Mouse (Mus musculus): Measurements from ENCODE around the gene Rbck1. TPM values are rescaled to one million over a fixed set of nuclear protein-coding genes. Genes with fewer than 3 reads are reported as not detected.
A peak's percentile ranks its signal among the peaks of the same experiment; 100 is the strongest.
"Not testable (repeated sequence)": the region's sequence is repeated elsewhere in the genome, so short reads cannot be mapped to it uniquely, and the experiment has no call there.

Gene Rbck1
- polyA plus RNA-seq (2017; shearing (Covaris generic)): 10 to 100 TPM; 53.4 to 74.3 TPM

DNA sequence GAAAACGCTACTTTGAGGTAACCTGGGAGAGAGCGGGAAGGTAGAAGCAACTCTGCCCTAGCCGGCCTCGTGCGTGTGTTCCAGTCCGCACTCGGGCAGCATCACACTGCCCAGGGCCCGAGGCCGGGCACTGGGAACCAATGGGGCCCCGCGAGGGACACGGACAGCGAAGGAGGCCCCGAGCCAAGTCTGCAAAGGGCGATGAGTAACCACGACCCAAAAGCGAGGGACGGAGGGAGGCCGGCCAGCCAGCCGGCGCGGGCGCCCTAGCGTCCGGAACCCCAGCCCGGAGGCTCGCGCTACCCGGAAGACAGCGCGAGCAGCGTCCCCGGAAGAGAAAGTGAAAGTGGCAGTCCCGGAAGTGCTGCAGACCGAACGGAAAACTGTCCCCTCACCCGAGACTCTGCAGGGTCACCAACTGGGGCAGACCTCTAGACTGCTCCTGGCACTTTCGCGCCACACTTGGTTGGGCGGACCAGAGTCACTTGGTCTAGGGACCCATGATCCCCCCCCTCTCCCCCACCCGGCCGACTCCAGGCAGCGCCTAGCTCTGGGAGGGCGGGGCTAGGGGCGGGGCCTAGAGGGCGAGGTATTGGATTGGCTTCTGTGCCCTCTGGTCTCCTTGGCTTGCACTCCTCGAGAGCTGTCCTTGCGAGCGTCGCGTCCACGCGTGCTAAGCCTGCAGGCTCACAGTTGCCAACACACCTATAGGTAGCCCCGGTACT is at the start of gene Rbck1:
Rbck1 (minus strand) TSS at position 553 of the 725 bp plus-strand sequence.
- ATAC-seq: peak; percentile 89

DNA sequence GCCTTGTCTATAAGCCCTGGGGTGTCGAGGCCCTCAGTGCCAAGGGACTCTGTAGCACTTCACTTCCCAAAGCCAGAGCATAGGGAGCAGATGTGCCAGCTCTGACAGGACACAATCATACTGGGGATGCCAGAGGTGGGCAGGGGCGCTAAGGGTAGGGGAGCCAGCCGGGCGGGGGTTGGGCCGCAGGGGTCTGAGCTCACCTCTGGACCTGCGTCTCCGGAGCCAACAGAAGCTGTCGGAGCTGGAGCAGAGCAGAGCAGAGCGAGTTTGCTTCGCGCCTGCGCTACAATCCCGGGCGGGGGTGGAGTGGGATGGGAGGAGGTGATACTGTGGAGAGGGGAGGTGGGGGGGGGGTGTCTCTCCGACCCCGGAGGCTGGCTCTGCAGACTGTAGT is 43.9 kb upstream of the Rbck1 start, which contains the start of gene Nrsn2:
Nrsn2 (minus strand) TSS at position 294 of the 397 bp plus-strand sequence.
- ATAC-seq: no peak

DNA sequence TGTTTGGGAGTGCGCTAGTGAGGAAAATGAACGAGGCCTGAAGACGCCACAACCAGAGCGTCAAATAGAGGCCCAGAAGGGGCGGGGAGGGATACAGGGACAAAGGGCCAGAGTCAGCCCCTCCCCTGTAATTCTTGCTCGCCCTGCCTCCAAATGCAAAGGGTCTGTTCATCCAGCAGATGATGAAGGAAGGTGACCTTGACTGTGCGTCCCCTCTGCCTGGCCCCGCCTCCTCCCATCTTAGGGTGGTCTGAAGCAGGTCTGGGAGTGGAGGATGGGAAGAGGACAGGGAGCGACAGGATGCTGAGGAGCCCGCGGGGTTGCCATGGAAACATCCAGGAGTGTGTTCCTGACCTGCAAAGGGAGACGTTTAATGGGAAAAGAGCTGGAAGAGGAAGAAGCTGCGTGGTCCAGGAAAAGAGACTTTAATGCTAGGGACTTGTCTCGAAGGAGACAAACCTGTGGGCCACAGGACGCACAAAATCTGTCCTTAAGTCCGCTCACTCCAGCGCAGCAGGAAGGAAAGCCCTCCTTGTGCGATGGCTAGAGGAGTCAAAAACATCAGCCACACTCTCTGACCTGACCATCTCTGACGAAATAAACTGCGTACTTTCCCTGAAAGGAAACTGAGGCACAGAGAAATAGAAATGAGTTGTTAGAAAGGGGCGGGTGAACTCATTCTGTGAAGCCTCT is 43.3 kb upstream of the Rbck1 start:
- ATAC-seq: no peak

DNA sequence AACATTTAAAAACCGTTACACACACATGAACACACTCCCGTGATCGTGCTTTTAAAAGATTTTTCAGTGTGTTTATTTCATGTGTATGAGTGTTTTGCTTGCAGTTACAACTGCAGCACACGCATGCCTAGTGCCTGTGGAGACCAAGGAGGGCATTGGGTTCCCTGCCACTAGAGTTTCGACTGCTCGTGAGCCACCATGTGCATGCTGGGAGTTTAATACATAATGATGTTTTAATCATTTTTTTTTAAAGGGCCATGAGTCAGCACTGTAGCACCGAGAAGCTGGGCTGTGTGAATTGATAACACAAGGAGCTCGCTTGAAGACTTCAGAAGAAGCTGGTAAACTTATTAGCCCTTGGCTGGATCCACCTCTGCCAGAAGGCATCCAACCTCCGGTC is 41.1 kb upstream of the Rbck1 start:
- ATAC-seq: no peak

GRCm38 (mm10) chr2:152372661-152373060 is 40.2 kb upstream of the Rbck1 start:
- ATAC-seq: no peak

- ATAC-seq: peak; percentile 97
Measured at GRCm38 (mm10) chr2:152372104-152372503, 39.7 kb upstream of the Rbck1 start.

- ATAC-seq: peak; percentile 64
Measured at GRCm38 (mm10) chr2:152368532-152369140, 36.2 kb upstream of the Rbck1 start.

GRCm38 (mm10) chr2:152367917-152368316 is 35.5 kb upstream of the Rbck1 start:
- ATAC-seq: no peak

GRCm38 (mm10) chr2:152363245-152364147 is 31.0 kb upstream of the Rbck1 start:
- peak; percentile 70 for ATAC-seq

DNA sequence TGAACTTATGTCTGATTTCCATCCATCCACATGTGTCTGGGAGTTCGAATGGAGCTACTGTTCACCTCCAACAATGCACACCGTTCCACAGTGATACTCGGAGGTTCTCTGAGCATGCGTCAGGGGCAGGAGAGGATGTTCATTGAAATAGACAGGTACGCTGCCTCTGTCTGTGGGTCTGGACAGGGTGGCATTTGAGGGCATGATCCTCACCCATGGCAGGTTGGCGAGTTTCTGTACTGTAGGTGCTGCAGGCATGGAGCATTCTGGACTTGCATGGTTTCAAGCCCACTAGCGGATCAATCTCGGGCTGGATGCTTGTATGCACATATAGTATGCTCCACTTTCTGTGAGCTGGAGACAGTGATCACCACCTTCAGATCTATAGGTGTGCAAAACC is 28.7 kb upstream of the Rbck1 start:
- ATAC-seq: no peak

DNA sequence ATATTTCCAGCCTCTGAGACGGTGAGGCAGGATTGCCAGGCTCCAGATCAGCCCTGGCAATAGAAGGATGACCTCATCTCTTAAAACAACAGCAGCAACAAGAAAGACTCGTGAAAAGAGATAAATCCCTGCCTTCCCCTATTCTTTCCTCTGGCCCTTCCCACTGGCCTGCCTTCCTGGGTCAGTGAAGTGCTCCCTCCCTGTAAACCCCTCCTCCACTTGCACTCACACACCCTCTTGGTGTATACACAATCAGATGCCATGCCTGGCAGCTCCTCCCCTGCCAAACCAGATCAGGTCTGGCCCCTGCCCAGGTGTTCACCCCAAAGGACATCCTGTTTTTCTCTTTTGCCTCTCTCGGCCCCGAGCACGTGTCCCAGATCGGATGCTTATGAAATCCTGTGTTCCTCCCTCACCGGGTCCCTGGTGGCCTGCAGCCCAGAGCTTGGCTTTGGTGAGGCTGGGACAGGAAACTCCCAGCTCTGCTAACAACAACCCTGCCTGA is 27.9 kb upstream of the Rbck1 start:
- ATAC-seq: peak; percentile 78

- ATAC-seq: peak; percentile 3
Measured at GRCm38 (mm10) chr2:152359616-152360015, 27.2 kb upstream of the Rbck1 start.

DNA sequence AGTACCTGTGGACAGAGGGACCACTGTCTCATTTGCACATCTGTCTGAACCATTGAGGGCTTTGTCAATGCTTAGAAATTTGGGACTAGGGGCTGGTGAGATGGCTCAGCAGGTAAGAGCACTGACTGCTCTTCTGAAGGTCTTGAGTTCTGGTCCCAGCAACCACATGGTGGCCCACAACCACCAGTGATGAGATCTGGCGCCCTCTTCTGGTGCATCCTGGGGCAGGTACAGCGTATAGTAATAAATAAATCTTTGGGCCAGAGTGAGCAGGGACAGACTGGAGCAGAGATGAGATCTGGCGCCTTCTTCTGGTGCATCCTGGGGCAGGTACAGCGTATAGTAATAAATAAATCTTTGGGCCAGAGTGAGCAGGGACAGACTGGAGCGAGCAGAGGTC is 26.5 kb upstream of the Rbck1 start:
- ATAC-seq: not testable (repeated sequence)

GRCm38 (mm10) chr2:152357254-152357653 is 24.8 kb upstream of the Rbck1 start:
- ATAC-seq: no peak

GRCm38 (mm10) chr2:152349842-152350540 is 17.5 kb upstream of the Rbck1 start:
- no peak for ATAC-seq

DNA sequence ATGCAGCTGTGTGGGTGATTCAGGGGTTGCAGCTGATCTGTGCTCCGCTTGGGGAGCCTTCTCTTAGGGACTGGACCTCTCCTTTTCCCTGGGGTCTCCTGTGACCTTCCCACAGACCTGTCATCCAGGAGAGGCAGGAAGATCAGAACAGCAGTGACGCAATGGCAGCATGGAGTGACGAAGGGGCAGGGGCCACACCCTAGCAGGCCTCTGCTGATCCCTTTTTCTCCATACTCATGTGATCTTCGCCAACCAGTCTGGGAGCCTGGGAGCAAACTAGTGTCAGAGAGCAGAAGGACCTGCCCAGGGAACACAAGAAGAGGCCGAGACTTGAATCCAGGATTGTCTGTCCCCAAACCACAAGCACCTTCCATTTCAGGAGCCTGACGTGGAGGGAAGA is 16.8 kb upstream of the Rbck1 start:
- ATAC-seq: no peak

DNA sequence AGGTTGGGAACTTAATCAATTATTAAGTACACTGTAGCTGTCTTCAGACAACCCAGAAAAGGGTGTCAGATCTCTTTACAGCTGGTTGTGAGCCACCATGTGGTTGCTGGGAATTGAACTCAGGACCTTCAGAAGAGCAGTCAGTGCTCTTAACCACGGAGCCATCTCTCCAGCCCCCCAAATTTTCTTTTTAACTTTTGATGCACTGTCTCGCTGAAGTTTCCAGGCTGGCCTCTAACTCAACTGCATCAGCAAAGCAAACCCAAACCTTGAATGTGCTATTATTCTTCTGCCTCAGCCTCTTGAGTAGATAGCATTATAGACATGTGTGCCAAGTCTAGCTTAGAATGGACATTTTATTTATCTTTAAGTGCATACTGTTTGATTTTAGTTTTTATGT is 15.3 kb upstream of the Rbck1 start:
- ATAC-seq: no peak

GRCm38 (mm10) chr2:152346776-152347465 is 14.5 kb upstream of the Rbck1 start:
- ATAC-seq: no peak

GRCm38 (mm10) chr2:152345393-152345792 is 12.9 kb upstream of the Rbck1 start:
- no peak for ATAC-seq

- no peak for ATAC-seq
Measured at GRCm38 (mm10) chr2:152344909-152345308, 12.5 kb upstream of the Rbck1 start.

DNA sequence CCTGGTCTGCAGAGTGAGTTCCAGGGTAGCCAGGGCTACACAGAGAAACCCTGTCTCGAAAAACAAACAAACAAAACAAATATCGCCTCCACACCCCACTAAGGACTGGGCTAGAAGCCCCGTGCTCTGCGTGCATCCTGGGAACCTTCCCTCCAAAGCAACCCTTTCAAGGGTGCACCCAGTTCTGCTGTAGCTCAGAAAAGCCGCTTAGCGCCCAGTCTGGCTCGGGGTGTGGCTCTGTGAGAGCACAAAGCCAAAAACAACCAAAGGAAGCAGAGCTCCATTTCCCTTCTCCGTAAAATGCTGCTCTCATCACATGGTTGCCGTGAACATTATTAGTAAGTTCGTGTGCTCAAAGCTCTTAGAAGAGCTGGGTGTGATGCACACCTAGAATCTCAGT is 11.9 kb upstream of the Rbck1 start:
- ATAC-seq: peak; percentile 35
